Mouse (Mus musculus): ENCODE measurements around the gene Fam8a1. TPM values are rescaled to one million over a fixed set of nuclear protein-coding genes. Genes with fewer than 3 reads are reported as not detected.
A peak's percentile ranks its signal among the peaks of the same experiment; 100 is the strongest.

The Fam8a1 gene
- total RNA-seq (2014; rRNA removed) = 32.7 and 33.2 TPM in 2 replicates
- 12.0 and 14.5 TPM in 2 replicates for polyA plus RNA-seq (2015; fragmentation: Nextera tagmentation; extraction: Ambion mirVana)

DNA sequence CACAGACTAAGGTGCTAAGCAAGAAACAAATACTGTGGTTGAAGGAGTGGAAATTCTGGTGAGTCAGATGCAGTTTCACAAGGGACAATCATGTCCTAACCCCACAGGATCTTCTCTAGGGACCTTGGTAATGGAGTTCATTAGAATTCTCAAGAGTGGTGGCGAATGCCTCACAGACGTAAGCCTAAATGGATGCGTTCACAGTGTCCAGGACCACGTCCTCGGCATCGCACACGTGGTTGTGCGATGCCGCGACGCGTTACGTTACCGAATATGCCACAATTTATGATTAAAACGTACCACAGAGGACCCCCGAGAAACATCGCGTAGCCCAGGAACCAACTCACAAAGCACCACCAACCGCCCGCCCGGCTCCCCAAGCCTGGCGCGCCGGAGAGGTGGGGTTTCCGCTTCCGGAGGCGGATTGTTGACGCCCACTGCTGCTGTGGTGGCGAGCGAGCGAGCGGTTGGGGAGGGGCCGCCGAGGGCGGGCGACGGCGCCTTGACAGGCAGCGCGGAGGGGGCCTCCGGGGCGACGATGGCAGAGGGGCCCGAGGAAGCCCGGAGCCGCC is at the start of gene Fam8a1:
Gene Fam8a1, plus strand, starts transcription at position 475 of the 572 bp plus-strand sequence.
- WGBS = under 1% methylated on average over 45 of the region's 46 CpGs
- peaks cover 8% of the 10 kb centered on the region; the same call in 1 of the 2 replicates for H3K4me1 ChIP-seq (ENCODE audit: insufficient read depth, low read length)
- no peak for TF ChIP-seq CTCF (IDR thresholded peaks at IDR 0.05; ENCODE audit: low read depth)
- H3K36me3 ChIP-seq (ENCODE audit: insufficient read depth, low read length) = peaks cover 3% of the 10 kb centered on the region; the same call in 1 of the 2 replicates
- peak within 1 kb of the TSS; percentile 63 for H3K4me3 ChIP-seq (ENCODE audit: low read length)
- peak within 1 kb of the TSS; percentile 72 for H3K4me2 ChIP-seq (ENCODE audit: low read depth, low read length)
- H3K27ac ChIP-seq = peak within 1 kb of the TSS; percentile 74
- peak within 1 kb of the TSS; percentile 82 for H3K9ac ChIP-seq (replicated peaks; ENCODE audit: low read length)
- ATAC-seq (peak; percentile 97), DNase-seq (ENCODE audit: low spot score) (peak; percentile 95)
- H3K27me3 ChIP-seq (ENCODE audit: insufficient read depth, low read length) = no peaks in the 10 kb centered on the region
- H3K9me3 ChIP-seq (ENCODE audit: low read length) = no peaks in the 10 kb centered on the region

DNA sequence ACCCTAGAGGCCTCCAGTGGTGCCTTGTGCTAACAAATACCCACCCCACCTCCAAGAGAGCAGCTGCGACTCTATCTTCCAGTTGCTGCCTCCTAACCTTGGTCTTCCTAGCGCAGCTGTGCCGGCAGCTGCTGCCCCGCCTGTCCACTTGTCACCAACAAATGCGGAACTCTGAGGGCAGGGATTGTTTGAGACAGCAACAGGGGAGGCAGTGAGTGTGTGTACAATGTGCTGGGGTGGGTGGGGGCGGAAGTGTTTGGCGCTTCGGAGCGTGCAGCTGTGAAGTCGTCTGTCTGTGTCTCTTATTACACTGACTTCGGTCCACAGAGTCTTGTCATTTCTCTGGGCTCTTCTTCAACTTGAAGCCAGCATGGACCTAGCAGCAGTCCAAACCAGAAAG is 49.7 kb upstream of the Fam8a1 start:
- no peaks in the 10 kb centered on the region for H3K27me3 ChIP-seq (ENCODE audit: insufficient read depth, low read length)
- DNase-seq (ENCODE audit: low spot score) (peak; percentile 54), ATAC-seq (peak; percentile 68)
- TF ChIP-seq CTCF (IDR thresholded peaks at IDR 0.05; ENCODE audit: low read depth) = no peak
- WGBS = 29% methylated on average over 11 of the region's 11 CpGs
- H3K36me3 ChIP-seq (ENCODE audit: insufficient read depth, low read length) = no peaks in the 10 kb centered on the region
- no peak overlapping the region for H3K27ac ChIP-seq
- H3K4me1 ChIP-seq (ENCODE audit: insufficient read depth, low read length) = no peaks in the 10 kb centered on the region
- H3K9me3 ChIP-seq (ENCODE audit: low read length) = no peaks in the 10 kb centered on the region
- H3K4me3 ChIP-seq (ENCODE audit: low read length) = no peak overlapping the region
- no peak overlapping the region for H3K9ac ChIP-seq (replicated peaks; ENCODE audit: low read length)
- peak overlapping the region; percentile 10; the same call in 1 of the 2 replicates for H3K4me2 ChIP-seq (ENCODE audit: low read depth, low read length)

DNA sequence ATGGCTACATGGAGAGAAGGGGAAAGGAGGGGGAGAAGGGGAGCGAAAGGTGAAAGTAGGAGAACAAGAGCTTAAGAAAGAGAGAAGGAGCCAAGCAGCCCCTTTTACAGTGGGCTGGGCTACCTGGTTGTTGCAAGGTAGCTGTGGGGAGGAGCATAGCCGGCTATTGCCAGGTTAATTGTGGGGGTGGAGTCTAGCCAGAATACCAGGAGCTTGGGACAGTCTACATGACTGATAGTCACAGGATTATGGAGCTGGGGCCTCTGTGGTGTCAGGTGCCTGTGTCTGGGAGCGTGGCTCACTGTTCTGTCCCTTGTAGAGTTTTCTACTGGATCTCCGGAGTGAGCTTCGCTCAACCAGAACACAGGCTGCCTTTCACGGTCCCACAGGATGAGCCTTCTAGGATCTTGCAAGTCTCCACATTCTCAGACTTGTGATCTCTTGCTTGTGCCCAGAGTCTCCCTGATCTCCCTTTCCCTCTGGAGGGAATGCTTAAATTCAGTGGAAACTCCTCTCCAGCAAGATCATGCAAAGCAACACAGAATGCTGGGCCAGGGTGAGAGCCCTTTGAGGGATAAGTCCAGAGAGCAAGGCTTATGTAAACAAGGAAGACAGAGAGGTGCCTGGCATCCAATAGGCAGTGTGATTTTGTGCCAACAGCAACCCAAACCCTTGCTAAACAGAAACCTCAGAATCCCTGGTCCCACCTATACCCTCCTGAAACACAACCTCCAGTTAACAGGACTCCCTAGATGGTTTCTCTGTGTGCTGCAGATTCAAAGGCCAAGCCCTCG is 48.2 kb upstream of the Fam8a1 start:
- Histone ChIP-seq H3K27me3 (ENCODE audit: insufficient read depth, low read length) (no peaks in the 10 kb centered on the region), H3K4me3 (ENCODE audit: low read length) (no peak overlapping the region), H3K4me1 (ENCODE audit: insufficient read depth, low read length) (no peaks in the 10 kb centered on the region), H3K36me3 (ENCODE audit: insufficient read depth, low read length) (no peaks in the 10 kb centered on the region), H3K9me3 (ENCODE audit: low read length) (no peaks in the 10 kb centered on the region), H3K27ac (no peak overlapping the region), H3K9ac (replicated peaks; ENCODE audit: low read length) (no peak overlapping the region), H3K4me2 (ENCODE audit: low read depth, low read length) (no peak overlapping the region)
- no peak for DNase-seq (ENCODE audit: low spot score)
- no peak for TF ChIP-seq CTCF (IDR thresholded peaks at IDR 0.05; ENCODE audit: low read depth)
- no peak for ATAC-seq
- WGBS = 85% methylated on average over 7 of the region's 7 CpGs

DNA sequence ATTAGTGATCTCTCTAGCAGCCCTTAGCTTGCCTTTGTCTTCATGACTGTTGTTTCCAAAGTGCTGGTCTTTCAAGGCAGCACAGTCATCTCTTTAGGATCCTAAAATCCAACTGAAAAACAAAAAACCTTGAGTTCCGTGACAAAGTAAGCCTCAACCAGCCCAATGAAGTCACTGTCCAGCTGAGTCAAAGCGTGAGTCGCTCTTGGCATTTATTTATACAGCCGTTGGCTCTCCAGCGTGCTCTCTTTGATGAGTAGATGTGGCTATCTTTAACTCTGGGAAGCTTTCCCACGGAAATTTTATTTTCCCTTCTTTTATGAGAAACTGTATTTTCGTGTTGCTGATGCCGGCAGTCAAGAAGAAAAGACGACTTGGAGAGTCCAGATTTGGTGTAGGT is 42.7 kb upstream of the Fam8a1 start:
- no peaks in the 10 kb centered on the region for H3K36me3 ChIP-seq (ENCODE audit: insufficient read depth, low read length)
- no peak for TF ChIP-seq CTCF (IDR thresholded peaks at IDR 0.05; ENCODE audit: low read depth)
- H3K27me3 ChIP-seq (ENCODE audit: insufficient read depth, low read length) = no peaks in the 10 kb centered on the region
- H3K9ac ChIP-seq (replicated peaks; ENCODE audit: low read length) = no peak overlapping the region
- H3K4me3 ChIP-seq (ENCODE audit: low read length) = no peak overlapping the region
- DNase-seq (ENCODE audit: low spot score) (no peak), ATAC-seq (no peak)
- no peak overlapping the region for H3K27ac ChIP-seq
- no peaks in the 10 kb centered on the region for H3K9me3 ChIP-seq (ENCODE audit: low read length)
- no peaks in the 10 kb centered on the region for H3K4me1 ChIP-seq (ENCODE audit: insufficient read depth, low read length)
- 75% methylated on average over 9 of the region's 9 CpGs for WGBS
- H3K4me2 ChIP-seq (ENCODE audit: low read depth, low read length) = no peak overlapping the region

DNA sequence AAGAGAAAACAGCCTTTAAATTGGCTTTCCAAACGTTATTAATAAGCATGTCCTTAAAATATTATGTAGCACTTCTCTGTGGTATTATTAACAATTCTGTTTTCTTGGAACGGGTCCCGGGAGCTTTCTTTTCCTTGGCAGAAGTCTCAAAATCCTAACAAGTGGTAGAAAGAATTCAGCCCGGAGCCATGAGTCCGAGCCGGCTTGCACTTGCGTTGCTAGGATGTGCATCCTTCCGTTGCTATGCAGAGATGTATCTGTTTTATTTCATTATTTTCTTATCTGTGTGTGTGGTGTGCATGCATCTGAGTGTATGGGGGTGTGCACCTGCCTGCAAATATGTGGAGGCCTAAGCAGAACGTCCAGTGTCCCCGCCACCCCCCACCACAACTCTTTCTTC is 41.5 kb upstream of the Fam8a1 start:
- WGBS = 33% methylated on average over 10 of the region's 10 CpGs
- no peaks in the 10 kb centered on the region for H3K9me3 ChIP-seq (ENCODE audit: low read length)
- 0 out of 2 replicates have a peak overlapping the region, but pooled peaks have one; percentile 22 for H3K27ac ChIP-seq
- no peaks in the 10 kb centered on the region for H3K4me1 ChIP-seq (ENCODE audit: insufficient read depth, low read length)
- H3K36me3 ChIP-seq (ENCODE audit: insufficient read depth, low read length) = no peaks in the 10 kb centered on the region
- TF ChIP-seq CTCF (IDR thresholded peaks at IDR 0.05; ENCODE audit: low read depth) = no peak
- no peak overlapping the region for H3K4me2 ChIP-seq (ENCODE audit: low read depth, low read length)
- no peak overlapping the region for H3K9ac ChIP-seq (replicated peaks; ENCODE audit: low read length)
- H3K27me3 ChIP-seq (ENCODE audit: insufficient read depth, low read length) = no peaks in the 10 kb centered on the region
- ATAC-seq (peak; percentile 64), DNase-seq (ENCODE audit: low spot score) (peak; percentile 73)
- no peak overlapping the region for H3K4me3 ChIP-seq (ENCODE audit: low read length)

DNA sequence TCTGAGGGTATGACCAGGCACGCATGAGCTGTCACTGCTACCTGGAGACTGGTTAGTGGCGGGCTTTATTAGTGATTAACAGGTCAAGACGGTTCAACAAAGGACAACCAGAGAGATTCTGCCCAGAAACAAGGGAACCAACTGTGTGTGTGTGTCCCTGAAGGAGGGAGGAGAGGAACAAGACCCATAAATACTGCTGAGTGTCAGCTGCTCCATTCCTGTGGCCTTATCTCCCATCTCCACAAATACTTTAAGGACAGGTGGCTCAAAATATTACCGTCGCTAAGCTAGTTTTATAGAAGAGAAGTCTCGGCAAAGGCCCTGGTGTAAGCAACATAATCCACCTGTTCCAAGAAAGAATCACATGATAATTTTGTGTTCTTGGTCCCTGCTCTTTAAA is 39.9 kb upstream of the Fam8a1 start:
- H3K27ac ChIP-seq = no peak overlapping the region
- no peaks in the 10 kb centered on the region for H3K36me3 ChIP-seq (ENCODE audit: insufficient read depth, low read length)
- ATAC-seq (no peak), DNase-seq (ENCODE audit: low spot score) (no peak)
- 0 out of 2 replicates have a peak, but pooled peaks cover 5% of the 10 kb centered on the region for H3K4me1 ChIP-seq (ENCODE audit: insufficient read depth, low read length)
- H3K9me3 ChIP-seq (ENCODE audit: low read length) = no peaks in the 10 kb centered on the region
- H3K4me3 ChIP-seq (ENCODE audit: low read length) = no peak overlapping the region
- H3K27me3 ChIP-seq (ENCODE audit: insufficient read depth, low read length) = no peaks in the 10 kb centered on the region
- no peak for TF ChIP-seq CTCF (IDR thresholded peaks at IDR 0.05; ENCODE audit: low read depth)
- no peak overlapping the region for H3K9ac ChIP-seq (replicated peaks; ENCODE audit: low read length)
- WGBS = 89% methylated on average over 6 of the region's 6 CpGs
- no peak overlapping the region for H3K4me2 ChIP-seq (ENCODE audit: low read depth, low read length)
